Mouse (Mus musculus) gastrocnemius, adult 8-10 months (tissue): ENCODE measurements around the gene Zmynd10. TPM values are rescaled to one million over a fixed set of nuclear protein-coding genes. Genes with fewer than 3 reads are reported as not detected.

ENCODE experiments used
- DNase-seq, 2 experiments: peaks; one replicate each; pipeline ENCODE4 v3.0.0; 2022; ENCODE audit warnings: low spot score in 2 of 2
- total RNA-seq, 4 experiments: library from RNA; stranded (reverse); gene quantifications; 2 replicates each; pipeline ENCODE4 v1.2.4; 2022

Gene Zmynd10
- under 1 TPM in 1 of 4 experiments, not detected in 3; 0.22 TPM for total RNA-seq

DNA sequence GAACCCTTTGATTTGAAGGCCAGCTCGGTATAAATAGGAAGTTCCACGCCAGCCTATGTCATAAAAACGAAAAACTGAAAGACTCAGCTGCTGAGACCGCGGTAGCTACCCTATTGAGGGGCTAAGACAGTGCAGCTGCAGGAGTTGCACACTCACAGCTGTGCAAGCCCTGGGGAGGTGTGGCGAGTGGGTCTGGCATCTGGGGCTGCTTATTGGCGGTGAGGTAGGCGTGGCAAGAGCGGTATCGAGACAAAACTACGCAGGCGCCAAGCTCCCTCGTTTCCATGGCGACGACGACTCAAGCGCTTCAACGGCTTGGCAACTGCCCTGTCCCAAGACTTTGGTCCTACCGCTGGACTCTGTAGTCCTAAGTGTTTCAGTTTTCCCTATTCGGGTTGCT lies at the start of gene Zmynd10:
Gene Zmynd10, plus strand, starts transcription at position 273 of the 400 bp plus-strand sequence.
- DNase-seq: peak; percentile 72 to 79

DNA sequence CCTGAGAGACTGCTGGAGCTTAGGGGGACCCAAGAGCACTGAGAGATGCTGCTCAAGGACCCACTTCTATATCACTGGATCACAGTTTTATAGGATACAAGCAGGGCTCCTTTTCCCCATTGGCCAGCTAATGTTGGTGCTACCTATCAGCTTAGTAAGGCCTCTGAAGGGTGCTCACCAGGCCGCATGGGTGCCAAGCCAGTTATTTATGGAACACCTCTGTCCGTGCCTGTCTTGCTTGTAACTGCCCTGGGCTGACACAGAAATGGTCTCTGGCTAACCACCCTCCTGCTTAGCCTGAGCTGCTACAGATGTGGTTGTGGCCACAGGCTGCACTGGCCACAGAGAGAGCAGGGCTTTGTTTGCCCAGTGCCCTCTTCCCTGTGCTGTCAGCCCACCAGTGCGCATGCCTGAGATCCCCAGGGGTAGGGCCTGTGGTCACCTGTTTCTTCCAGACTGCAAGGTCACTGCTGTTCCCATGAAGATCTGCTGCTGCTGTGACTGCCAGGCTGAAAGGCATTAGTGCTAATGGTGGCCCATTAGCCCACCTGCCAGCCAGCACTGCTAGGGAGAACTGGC lies 46.3 kb upstream of the Zmynd10 start:
- peak in 1 of 2 experiments; percentile 26 for DNase-seq

DNA sequence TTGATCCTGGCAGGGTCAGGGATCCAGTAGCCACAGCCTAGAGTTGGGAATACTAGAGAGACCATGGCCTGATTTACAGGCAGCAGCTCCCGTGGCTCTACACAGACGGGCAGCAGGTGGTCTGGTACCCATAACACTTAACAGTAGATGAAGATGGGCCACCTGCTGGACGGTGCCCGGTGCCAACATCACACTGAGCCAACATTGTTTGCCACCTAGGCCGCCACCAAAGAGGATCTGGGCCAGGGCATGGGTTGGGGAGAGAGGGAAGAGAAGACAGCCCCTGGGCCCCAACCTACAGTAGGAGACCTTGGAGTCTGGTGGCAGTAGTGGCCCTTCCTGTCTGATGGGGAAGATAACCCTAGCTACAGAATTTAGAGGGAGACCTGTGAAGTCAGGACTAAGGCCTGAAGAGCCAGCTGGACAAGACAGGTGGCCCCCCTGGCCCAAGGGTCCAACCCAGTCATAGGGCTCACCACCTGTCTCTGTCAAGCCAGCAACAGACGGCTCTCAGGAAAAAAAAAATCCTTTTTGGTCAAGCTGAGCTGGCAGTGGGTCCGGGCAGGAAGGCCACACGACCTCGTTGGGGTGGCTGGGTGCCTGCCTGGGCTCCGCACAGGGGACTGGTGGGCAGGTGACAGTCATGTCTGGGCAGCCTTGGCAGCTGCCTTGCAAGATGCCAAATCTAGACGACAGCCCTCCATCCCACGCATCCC lies 44.8 kb upstream of the Zmynd10 start:
- DNase-seq: no peak

DNA sequence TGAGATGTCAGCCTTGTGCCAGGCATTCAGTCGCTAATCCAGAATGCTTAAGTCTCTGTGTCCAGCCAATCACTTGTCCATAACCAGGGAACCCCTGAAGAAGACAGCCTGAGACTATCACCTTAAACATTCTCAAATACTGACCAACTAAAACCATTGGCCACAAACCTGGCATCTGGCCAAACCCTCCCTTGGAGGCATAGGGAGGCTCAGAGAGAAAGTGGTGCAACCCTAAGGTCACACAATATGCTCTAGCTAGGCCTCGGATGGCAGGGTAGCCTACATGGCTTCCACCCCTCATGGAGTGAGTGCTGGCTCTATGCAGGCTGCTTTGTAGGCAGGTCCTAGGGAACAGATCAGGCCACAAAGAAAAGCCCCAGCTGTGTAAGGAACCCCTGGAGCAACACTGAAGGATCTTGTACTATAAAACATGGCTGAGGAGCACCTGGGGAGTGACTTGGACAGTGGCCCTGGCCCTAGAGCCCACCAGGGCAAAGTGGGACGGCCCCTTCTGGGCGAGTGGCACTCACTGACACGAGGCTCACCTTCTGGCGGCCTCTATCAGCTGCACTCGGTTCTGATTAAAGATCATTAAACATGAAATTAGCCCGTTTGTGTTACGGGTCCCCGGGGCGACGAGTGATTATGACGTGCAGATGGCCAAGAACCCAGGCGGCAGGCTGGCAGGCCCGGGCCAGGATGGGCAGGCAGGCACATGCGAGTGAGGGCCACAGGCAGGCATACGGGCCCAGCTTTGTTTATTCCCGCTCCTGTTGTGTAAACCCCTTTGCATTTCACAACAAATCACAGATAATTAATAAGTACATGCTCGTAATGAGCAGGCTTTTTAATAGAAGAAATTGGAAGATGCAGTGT lies 42.2 kb upstream of the Zmynd10 start:
- DNase-seq: no peak

DNA sequence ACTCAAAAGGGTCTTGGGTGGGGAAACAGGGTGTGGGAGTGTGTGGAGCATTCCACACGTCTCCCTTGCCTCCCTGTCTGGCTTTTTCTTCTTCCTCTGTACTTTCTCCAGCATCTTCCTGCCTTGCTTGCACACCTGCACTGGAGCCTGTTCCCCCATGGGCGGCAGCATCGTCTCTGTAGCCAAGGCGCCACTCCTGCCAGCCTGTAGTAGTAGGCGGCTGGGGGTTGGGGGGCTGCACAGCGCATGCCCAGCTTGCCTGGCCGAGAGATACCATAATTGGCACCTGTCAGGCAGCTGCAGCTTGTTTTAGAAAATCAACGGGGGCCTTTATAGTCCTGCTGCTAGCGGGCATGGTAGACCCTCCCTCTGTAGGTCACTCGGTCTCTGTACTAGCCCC lies 38.8 kb upstream of the Zmynd10 start:
- no peak for DNase-seq

- DNase-seq: no peak
Observed at GRCm38 (mm10) chr9:107510384-107511100, 36.6 kb upstream of the Zmynd10 start.

- DNase-seq: no peak
Observed at GRCm38 (mm10) chr9:107511436-107511835, 35.7 kb upstream of the Zmynd10 start.

GRCm38 (mm10) chr9:107512326-107512725 lies 34.8 kb upstream of the Zmynd10 start:
- DNase-seq: no peak

DNA sequence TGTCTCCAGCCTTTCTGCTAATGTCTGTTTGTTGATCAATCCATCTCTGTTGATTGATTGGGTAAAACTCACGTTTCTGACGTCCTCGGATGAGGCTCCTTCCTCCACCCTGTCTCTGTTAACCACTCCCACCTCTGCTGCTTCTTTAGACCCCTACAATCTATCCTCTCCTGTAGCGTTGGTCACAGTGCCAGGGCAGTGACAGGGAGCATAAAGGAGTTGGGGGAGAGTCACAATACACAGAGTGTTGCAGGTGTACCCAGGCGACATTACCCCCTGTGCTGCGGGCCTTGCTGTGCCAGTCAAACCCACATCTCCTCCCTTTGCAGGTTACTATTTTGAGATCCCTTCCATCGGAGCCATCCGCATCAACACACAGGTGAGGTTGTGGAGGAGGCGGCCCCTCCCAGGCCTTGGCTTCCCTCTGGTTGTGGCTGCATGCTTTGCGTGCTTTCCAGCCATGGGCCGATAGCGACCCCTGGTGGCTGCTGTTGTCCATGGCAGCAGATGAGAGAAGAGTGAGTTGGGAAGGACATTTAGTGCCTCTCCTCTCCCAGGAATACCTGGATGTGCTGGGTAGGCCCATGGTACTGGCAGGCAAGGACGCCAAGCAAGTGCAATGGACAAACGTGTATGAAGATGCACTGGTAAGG lies 32.7 kb upstream of the Zmynd10 start:
- DNase-seq: peak; percentile 62 to 68

DNA sequence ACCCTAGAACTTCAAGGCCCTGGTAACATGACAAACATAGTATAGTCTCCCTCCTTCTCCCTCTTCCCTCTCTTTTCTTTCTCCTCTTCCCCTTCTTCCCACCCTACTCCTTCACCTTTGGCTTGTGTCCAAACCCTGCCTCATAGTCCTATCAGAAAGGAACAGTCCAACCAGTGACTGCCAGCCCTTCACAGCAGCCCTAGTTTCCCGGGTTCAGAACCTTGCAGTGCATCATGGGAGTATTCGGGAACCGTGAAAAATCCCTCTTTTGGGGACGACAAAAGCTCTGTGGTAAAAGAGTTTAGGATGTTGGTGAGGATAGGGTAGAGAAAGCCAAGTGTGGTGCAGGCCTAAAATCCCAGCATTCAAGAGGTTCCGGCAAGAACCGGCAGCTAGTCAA lies 26.8 kb upstream of the Zmynd10 start:
- no peak for DNase-seq

- no peak for DNase-seq
Observed at GRCm38 (mm10) chr9:107521190-107521589, 25.9 kb upstream of the Zmynd10 start.

DNA sequence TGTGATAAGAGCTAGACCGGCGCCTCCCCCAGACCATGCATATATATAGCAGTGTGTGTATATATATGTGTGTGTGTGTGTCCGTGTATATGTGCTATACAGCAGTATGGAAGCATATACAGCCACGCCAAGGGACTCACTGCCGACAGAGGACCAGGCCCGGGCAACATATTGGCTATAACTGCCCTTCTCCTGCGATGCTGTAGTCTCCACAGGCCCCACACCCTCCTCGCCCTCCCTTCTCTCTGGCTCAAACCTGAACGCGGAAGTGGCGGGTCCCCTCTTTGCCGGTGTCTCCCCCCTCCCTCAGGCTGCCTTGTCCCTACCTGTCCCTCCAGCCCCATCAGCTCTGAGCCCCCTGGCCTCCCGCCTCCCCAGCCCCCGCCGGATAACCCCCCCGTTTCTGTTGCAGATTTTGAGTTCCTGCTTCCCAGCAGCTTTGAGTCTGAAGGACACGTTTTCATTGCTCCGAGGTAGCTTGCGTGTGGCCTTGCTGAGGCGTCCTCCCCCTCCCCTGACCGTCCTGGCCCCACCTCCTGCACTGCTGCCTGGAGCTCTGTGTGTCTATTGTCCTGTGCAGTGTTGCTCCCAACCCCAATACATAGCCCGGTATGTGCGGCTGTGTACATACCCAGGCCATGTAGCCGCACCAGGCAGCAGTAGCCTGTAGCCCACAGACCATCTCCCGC lies 25.2 kb upstream of the Zmynd10 start:
- DNase-seq: no peak

DNA sequence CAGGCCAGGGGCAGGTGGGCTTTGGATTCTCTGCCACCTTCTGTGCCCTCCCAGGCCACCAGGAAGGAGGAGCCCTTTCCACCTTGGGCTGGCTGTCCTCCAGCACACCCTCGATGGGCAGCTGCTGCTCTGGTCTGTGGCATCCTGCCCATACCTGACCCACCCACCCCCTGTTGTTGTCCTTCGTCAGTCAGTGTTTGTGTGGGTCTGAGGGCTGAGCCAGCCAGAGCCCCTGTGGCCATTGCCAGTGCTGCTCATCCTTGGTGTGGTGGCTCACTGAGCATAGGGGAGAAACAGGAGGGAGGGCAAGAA lies 24.7 kb upstream of the Zmynd10 start:
- no peak for DNase-seq

DNA sequence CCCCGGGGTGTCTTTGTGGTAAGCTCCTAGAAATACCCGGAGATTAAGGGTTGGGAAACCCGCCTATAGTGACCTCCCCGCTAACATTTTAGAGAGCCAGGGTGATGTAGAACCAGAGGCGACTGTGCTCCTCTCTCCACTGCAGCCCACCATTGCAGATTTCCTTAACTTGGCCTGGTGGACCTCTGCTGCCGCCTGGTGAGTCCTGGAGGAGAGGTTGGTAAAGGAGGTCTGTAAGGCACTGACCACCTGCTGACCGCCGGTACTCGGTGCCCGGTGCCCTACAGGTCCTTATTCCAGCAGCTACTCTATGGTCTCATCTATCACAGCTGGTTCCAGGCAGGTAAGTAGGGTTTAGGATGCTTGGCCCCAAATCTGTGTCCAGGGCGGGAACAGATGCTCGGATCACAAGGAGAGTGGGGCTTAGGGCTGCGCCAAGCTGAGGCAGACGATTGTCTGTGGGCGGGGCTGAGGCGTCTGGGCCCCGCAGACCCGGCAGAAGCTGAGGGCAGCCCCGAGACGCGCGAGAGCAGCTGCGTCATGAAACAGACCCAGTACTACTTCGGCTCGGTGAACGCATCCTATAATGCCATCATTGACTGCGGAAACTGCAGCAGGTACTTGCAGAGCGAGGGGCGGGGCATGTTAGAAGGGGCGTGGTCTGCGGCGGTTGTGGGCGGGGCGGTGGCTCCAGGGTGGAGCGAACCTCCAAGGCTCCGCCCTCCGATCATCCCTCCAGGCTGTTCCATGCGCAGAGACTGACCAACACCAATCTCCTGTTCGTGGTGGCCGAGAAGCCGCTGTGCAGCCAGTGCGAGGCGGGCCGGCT lies 20.7 kb upstream of the Zmynd10 start:
- DNase-seq: peak; percentile 65

GRCm38 (mm10) chr9:107533791-107534407 lies 13.2 kb upstream of the Zmynd10 start, which contains the start of gene Tmem115:
Gene Tmem115 (plus strand): TSS chr9:107533945.
- DNase-seq: peak; percentile 85 to 92

DNA sequence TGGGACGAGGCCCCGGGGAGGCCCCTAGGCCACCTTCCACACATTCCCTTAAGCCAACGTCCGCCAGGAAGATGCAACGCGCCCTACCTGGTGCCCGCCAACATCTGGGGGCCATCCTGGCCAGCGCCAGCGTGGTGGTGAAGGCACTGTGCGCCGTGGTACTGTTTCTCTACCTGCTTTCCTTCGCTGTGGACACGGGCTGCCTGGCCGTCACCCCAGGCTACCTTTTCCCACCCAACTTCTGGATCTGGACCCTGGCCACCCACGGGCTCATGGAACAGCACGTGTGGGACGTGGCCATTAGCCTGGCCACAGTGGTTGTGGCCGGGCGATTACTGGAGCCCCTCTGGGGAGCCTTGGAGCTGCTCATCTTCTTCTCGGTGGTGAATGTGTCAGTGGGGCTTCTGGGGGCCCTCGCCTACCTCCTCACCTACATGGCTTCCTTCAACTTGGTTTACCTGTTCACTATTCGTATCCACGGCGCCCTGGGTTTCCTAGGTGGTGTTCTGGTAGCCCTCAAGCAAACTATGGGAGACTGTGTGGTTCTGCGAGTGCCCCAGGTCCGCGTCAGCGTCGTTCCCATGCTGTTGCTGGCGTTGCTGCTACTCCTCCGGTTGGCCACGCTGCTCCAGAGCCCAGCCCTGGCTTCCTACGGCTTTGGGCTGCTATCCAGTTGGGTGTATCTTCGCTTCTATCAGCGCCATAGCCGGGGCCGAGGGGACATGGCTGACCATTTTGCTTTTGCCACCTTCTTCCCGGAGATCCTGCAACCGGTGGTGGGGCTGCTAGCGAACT lies 12.5 kb upstream of the Zmynd10 start:
- no peak for DNase-seq

DNA sequence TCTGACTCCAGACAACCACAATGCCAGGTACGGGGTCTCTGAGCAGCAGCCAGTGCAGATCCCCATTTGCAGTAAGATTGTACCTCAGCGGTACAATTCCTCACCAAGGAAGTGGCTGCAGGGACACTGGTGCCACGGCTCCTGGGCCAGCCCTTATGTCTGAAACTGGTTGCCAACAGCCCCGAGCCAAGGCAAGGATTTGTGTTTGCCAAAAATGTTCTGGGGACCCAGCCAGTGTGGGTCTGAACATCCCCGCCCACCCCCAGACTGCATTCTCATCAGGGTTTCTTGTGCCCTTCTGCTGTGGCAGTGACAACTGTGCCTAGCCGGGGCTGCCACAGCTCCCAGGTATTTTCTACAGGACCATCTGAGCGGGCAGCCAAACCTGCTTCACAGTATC lies 8.9 kb upstream of the Zmynd10 start:
- no peak for DNase-seq

- DNase-seq: no peak
Observed at GRCm38 (mm10) chr9:107538711-107539110, 8.4 kb upstream of the Zmynd10 start.
